Mouse (Mus musculus) olfactory bulb, adult 2 months (tissue): ENCODE data around the gene Nsun2. TPM values are rescaled to one million over a fixed set of nuclear protein-coding genes. Genes with fewer than 3 reads are reported as not detected.

Experiments used
- H3K27ac ChIP-seq: fragments of 200-500 bp; 2 replicates; pipeline ENCODE4 v1.5.1; 2012; ENCODE audit warnings: low read depth, low read length; ENCODE audit not compliant: insufficient read depth
- H3K4me1 ChIP-seq: fragments of 200-500 bp; 2 replicates; pipeline ENCODE4 v1.6.1; 2012; ENCODE audit warnings: low read length; ENCODE audit not compliant: control insufficient read depth, insufficient read depth
- H3K4me3 ChIP-seq: fragments of 200-500 bp; 2 replicates; pipeline ENCODE4 v1.5.1; 2012; ENCODE audit warnings: mild to moderate bottlenecking, low read depth, low read length, moderate library complexity; ENCODE audit not compliant: insufficient read depth
- CTCF ChIP-seq: fragments of 200-500 bp; IDR thresholded peaks from 2 replicates; pipeline ENCODE4 v1.5.1; 2012; ENCODE audit warnings: low read depth, mild to moderate bottlenecking, low read length, moderate library complexity; ENCODE audit not compliant: insufficient read depth
- POLR2A ChIP-seq: fragments of 200-500 bp; IDR thresholded peaks from 2 replicates; pipeline ENCODE4 v1.6.1; 2012; ENCODE audit warnings: mild to moderate bottlenecking, low read depth, low read length, moderate library complexity; ENCODE audit not compliant: insufficient read depth
- WGBS: fragments of 180-500 bp; shearing (Covaris S2); methylation state at CpG from one replicate; pipeline ENCODE4 v1.1.7; 2018; 5-methylcytosine and 5-hydroxymethylcytosine counted together
- polyA plus RNA-seq: library from polyadenylated mRNA; stranded (reverse); fragments of >200 nt; gene quantifications from 2 replicates; pipeline ENCODE4 v1.2.4, GENCODE M21; 2012; ENCODE audit warnings: low replicate concordance; ENCODE audit not compliant: missing spikeins, insufficient read depth, insufficient read length

The Nsun2 gene
- not detected in 2 replicates for polyA plus RNA-seq

DNA sequence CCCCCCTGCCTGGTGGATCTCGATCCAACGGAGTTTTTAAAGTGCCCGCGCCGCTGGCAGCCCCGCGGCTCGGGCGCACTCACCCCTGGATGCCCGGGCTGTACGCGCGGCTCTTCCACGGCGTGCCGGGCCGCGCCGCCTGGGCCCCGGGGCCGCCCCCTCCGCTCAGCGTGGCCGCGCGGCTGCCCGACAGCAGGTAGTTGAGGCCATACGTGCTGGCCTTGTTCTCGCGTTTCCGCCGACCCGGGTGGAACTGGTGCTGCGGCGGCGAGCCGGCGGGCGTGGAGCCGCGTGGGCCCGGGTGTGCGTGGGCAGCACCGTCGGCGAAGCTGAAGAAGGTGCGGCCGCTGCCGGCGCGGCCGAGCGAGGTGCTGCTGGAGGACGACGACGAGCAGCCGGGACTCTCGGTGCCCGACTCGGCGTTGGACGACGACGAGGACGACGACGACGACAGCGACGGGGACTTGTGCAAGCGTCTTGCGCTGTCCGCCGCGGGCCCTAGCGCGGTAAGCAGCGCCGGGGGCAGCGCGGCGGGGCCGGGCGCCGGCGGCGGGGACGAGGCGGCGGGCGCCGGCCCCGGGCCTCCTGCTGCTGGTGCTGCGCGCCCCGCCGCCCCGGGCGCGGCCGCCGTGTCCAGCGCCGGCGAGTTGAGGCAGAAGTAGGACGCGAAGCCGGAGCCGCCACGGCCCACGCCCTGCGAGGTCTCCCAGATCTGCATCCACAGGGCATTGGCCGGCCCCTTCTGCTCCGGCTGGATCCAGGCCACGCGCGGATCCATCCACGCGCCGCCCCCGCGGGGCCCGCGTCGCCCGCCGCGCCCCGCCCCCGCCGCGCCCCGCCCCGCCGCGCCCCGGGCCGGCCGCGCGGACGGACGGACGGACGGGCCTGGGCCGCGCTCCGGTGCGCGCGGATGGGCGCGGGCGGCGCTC lies at the start of gene Nsun2:
TSS of gene Nsun2 (plus strand) at position 342 of the 929 bp plus-strand sequence.
- WGBS = 11% methylated on average over 150 of the region's 155 CpGs
- no peak for TF ChIP-seq POLR2A
- Histone ChIP-seq H3K4me1 (peaks cover 32% of the 10 kb centered on the region), H3K4me3 (peak within 1 kb of the TSS; percentile 62), H3K27ac (peak within 1 kb of the TSS; percentile 76)

DNA sequence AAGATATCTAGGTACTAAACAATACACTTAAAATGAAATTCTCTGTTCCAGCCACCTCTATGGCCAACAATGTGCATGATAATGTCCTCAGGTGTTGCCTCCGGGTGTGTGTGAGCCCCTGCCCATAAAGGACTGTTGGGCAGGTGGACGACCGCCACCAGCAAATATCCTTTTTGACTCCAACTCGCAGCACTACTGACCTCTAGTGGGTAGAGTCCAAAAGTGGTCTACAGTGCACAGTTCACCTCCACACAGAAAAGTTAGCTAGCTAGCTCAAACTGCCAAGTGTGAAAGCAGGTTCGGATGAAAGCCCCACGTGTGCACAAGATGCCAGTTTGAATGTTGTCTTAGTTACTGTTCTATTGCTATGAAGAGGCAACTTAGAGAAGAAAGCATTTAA lies 48.2 kb upstream of the Nsun2 start:
- WGBS = 13% methylated on average over 6 of the region's 6 CpGs
- H3K4me1 ChIP-seq = peaks cover 29% of the 10 kb centered on the region
- no peak overlapping the region for H3K4me3 ChIP-seq
- no peak overlapping the region for H3K27ac ChIP-seq
- TF ChIP-seq CTCF = peak; percentile 51; the same call in 1 of the 2 replicates
- TF ChIP-seq POLR2A = no peak

DNA sequence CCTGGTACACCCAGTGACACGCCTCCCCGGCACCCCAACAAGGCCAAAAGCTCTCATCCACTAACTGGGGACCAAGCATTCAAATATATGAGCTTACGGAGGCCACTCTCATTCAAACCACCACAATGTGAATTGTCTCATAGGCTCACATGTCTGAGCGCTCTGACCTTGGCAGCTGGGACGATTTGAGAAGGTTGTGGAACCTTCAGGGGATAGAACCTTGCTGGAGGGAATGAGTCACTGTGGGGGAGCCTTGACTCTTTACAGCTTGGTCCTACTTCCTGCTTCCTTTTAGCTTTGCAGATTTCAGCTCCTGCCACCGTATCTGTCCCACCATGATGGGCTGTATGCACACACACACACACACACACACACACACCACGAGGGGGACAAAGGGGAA lies 47.7 kb upstream of the Nsun2 start:
- Histone ChIP-seq H3K4me1 (peaks cover 27% of the 10 kb centered on the region), H3K4me3 (no peak overlapping the region), H3K27ac (no peak overlapping the region)
- 54% methylated on average over 7 of the region's 7 CpGs for WGBS
- TF ChIP-seq POLR2A = no peak
- no peak for TF ChIP-seq CTCF

DNA sequence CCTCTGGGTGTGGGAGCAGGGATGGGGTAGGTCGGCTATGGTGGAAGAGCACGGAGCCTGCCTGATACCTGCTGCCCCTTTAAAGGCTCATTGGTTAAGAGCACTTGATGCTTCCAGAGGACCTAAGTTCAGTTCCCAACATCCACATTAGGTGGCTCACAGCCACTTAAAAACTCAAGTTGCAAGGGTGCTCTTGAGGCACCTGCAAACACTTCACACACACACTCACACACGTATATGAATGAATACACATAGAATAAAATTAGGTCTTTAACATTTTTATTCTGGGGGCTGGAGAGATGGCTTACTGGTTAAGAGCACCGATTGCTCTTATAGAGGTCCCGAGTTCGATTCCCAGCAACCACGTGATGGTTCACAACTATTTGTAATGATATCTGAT lies 46.4 kb upstream of the Nsun2 start:
- 83% methylated on average over 7 of the region's 7 CpGs for WGBS
- TF ChIP-seq POLR2A (no peak), CTCF (no peak)
- no peak overlapping the region for H3K4me3 ChIP-seq
- no peak overlapping the region for H3K27ac ChIP-seq
- peaks cover 16% of the 10 kb centered on the region for H3K4me1 ChIP-seq

DNA sequence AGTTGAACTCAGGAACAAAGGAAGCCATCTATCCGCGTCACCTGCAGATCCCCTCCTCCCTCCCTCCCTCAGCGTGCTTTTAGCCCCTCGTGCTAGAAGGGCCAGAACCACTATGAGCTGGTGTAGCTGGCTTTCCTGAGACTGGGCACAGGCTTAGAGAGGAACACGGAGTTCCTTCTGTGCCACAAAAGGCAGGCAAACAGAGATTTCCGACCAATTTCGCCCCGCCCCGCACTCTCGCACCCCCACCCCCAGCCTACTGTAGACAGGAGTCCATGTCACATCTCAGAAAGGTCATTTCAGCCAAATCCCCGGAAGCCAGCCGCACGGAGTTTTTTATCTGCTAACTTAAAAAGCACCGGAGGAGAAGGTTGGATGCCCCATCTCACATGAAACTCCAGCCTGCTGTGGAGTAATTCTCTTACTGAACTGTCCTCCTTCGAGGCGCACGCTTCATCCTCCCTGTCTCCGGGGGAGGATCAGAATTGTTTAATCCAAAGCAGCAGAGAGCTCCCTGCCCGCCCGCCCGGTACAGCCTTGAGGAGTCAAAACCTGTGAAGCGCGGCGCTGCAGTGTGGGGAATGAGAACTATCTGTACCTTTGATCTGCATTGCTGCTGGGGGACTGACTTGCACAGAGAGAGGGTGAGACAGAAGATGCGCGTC lies 45.8 kb upstream of the Nsun2 start:
- TF ChIP-seq CTCF (no peak), POLR2A (no peak)
- no peak overlapping the region for H3K27ac ChIP-seq

DNA sequence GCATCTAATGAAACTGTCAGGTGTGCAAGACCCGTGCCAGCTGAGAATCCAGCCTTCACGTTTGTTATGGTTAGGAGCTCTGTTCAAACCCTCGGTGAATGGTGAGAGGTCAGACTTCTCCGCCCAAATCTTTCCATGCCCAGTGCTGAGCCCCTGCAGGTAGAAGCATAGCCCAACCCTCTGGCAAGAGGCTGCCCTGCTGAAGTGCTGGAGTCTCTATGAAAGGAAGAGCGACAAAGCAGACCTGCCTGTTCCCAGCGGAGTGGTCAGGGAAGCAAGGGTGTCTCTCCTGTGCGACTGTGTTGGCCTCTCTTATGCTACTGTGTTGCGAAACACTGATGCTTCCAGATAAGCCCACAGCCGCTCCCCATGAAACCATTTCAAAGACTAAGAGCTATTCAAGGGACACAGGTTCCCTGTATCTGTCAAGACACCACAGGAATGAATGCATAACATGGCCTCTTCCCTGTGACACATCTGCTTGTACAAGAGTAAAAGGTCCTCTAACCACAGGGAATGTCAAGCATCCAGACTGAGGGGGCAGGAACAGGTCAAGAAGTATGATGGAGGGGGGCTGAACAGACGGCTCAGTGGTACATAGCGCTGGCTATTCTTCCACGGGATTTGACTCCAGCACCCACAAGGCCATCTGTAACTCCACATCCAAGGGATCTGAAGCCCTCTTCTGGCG lies 44.8 kb upstream of the Nsun2 start:
- 54% methylated on average over 13 of the region's 13 CpGs for WGBS
- no peak for TF ChIP-seq POLR2A
- TF ChIP-seq CTCF = no peak
- Histone ChIP-seq H3K4me3 (no peak overlapping the region), H3K4me1 (peaks cover 12% of the 10 kb centered on the region), H3K27ac (no peak overlapping the region)

More for the DNA sequence above, 45.8 kb upstream of the Nsun2 start:
- Histone ChIP-seq H3K4me1 (peaks cover 14% of the 10 kb centered on the region), H3K4me3 (peak overlapping the region; percentile 39)
- WGBS = 2% methylated on average over 26 of the region's 26 CpGs

DNA sequence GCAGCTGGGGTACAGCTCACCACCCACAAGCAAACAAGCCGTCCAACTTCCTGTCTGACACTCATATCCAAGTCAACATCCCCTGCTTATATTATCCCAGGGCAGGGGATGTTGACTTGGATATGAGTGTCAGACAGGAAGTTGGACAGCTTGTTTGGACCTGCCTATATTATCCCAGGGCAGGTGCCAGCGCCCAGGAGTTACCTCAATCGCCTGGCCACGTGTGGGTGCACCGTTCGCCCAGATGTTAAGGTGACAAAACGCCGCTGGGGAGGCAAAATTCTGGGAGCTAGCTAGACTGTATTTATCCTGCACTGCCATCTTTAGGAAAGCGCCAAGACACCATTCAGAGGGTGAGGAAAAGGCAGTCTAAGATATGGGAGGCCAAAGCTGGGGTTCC lies 43.8 kb upstream of the Nsun2 start:
- Histone ChIP-seq H3K4me1 (peaks cover 12% of the 10 kb centered on the region), H3K4me3 (no peak overlapping the region), H3K27ac (no peak overlapping the region)
- no peak for TF ChIP-seq POLR2A
- no peak for TF ChIP-seq CTCF
- 81% methylated on average over 9 of the region's 9 CpGs for WGBS

DNA sequence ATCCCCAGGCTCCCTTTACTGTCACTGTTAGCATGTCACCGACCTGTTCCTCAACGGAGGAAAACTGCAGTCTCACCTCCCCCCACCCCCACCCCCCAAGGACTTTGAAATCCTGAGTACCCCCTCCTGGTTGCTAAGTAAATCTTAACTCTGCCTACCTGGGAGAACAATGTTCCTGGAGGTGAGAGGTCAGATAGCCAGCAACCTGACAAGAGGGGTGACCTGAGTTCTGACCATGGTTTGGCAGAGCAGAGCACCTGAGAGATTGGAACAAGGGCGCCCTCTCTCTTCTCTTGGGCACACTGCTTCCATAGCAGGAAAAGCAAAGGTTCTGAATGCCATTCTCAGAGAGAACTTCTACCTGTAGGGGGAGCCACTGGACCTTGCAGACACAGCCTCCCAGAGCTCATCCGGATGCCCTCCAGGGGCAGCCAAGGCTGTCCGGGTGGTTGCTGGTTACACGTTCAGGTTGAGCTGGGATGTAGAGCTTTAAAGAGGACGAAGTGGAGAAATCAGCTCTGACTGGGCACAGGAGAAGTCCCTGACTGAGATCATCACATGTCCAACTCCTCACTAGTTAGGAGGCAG lies 40.6 kb upstream of the Nsun2 start:
- WGBS = 30% methylated on average over 7 of the region's 7 CpGs
- no peak overlapping the region for H3K27ac ChIP-seq
- H3K4me3 ChIP-seq = no peak overlapping the region
- H3K4me1 ChIP-seq = peaks cover 2% of the 10 kb centered on the region
- TF ChIP-seq POLR2A = no peak
- TF ChIP-seq CTCF = peak; percentile 54; the same call in 1 of the 2 replicates

DNA sequence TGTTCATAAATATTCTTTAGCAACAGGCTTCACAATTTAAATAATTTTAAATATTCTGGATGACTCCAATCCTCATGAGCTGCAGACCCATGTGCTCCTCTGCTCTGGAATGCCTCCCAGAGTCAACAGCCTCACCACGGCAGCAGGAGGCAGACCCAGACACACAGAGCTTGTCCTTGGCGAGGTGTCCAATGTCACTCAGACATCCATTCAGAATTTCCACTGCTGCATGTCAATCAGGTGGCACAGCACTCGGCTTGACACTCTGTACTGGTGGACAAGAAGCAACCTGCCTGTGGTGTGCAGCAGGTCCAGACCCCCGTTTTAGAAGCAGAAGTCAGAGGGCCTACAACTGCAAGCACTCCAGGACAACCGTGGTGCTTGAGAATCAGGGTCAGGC lies 35.3 kb upstream of the Nsun2 start:
- WGBS = 59% methylated on average over 5 of the region's 5 CpGs
- no peak for TF ChIP-seq POLR2A
- TF ChIP-seq CTCF = no peak
- Histone ChIP-seq H3K27ac (no peak overlapping the region), H3K4me1 (no peaks in the 10 kb centered on the region), H3K4me3 (no peak overlapping the region)
